ENCODE assay signal across 8 mouse cellular contexts in the genomic region with DNA sequence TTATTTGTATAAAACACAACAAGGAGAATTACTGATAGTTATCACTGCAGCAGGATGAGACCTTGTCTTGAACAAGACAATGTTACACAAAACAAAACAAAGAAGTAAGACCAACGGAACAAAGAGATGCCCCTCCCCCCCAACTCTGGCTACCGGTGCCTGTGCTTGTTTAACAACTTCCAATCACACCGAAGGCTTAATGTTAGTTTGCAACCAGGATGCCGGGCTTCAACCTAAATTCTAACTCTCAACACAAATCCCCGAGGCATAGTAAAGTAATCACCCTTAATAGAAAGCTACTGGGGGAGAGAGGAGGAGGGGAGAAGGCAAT.
DNase-seq lines count a peak whose midpoint lies in the region; ATAC-seq lines count a peak whose summit lies in the region.

No protein-coding gene starts in this region.

- DNase-seq in adrenal gland, postnatal 14 days, result peak; percentile 55
- no peak for DNase-seq in adrenal gland, adult (ENCODE audit: inconsistent age in 2 of 2, low spot score in 1 of 2)
- peak; percentile 11 to 45 for DNase-seq in left cerebral cortex, postnatal 10 days (ENCODE audit: extremely low spot score in 1 of 2, low spot score in 2 of 2)
- peak; percentile 65 for DNase-seq in thymus, postnatal 25 days

- no peaks in the 10 kb centered on the region for H3K36me3 ChIP-seq in megakaryocyte, embryonic 14.5 days (replicated peaks; ENCODE audit: low read length)
- H3K36me3 ChIP-seq in forebrain, embryonic 16.5 days (ENCODE audit: control insufficient read depth, insufficient read depth), result no peaks in the 10 kb centered on the region
- no peaks in the 10 kb centered on the region for H3K36me3 ChIP-seq in macrophage (ENCODE audit: inconsistent target)

- no peaks in the 10 kb centered on the region for H3K79me2 ChIP-seq in macrophage (ENCODE audit: inconsistent target)

- intact Hi-C loops in left cerebral cortex, postnatal 10 days (cut with DNase I), result loop anchor here (5.0 to 10.0 kb wide), 2 partner anchors 49 to 112 kb away; no protein-coding TSS in a partner anchor

- H3K4me1 ChIP-seq in megakaryocyte, embryonic 14.5 days, result peaks cover 15% of the 10 kb centered on the region
- H3K4me1 ChIP-seq in forebrain, embryonic 16.5 days (replicated peaks; ENCODE audit: control insufficient read depth, insufficient read depth, low read length), result peaks cover 18% of the 10 kb centered on the region

- peak overlapping the region; percentile 91 for H3K4me3 ChIP-seq in megakaryocyte, embryonic 14.5 days (replicated peaks)
- H3K4me3 ChIP-seq in forebrain, embryonic 16.5 days (replicated peaks; ENCODE audit: low read length), result peak overlapping the region; percentile 45
- peak overlapping the region; percentile 45 for H3K4me3 ChIP-seq in macrophage (ENCODE audit: inconsistent target)

- peak overlapping the region; percentile 52 for H3K4me2 ChIP-seq in forebrain, embryonic 16.5 days (ENCODE audit: low read length)

- peak overlapping the region; percentile 57 for H3K9ac ChIP-seq in forebrain, embryonic 16.5 days (replicated peaks; ENCODE audit: low read depth, low read length)

- no peak for ATAC-seq in megakaryocyte, adult 5-6 weeks (ENCODE audit: poor library complexity, severe bottlenecking)
- ATAC-seq in forebrain, embryonic 16.5 days, result no peak

- 8% methylated on average over 5 of the region's 5 CpGs for WGBS in forebrain, embryonic 16.5 days
- WGBS in macrophage (ENCODE audit: missing documents), result 6% methylated on average over 3 of the region's 5 CpGs

- H3K27me3 ChIP-seq in megakaryocyte, embryonic 14.5 days (replicated peaks), result peaks cover 30% of the 10 kb centered on the region
- H3K27me3 ChIP-seq in forebrain, embryonic 16.5 days (replicated peaks; ENCODE audit: control insufficient read depth, insufficient read depth, low read length), result no peaks in the 10 kb centered on the region

- H3K9me3 ChIP-seq in megakaryocyte, embryonic 14.5 days, result no peaks in the 10 kb centered on the region
- H3K9me3 ChIP-seq in forebrain, embryonic 16.5 days (ENCODE audit: control insufficient read depth, low read length), result no peaks in the 10 kb centered on the region

- peak overlapping the region; percentile 93 for H3K27ac ChIP-seq in forebrain, embryonic 16.5 days (ENCODE audit: low read length)
- peak overlapping the region; percentile 54 for H3K27ac ChIP-seq in macrophage

Comparison
In these comparisons a context has a peak if more than half of its experiments do, and no peak if none do; other contexts are left out.
1. DNase-seq: peak in adrenal gland, postnatal 14 days (single experiment), left cerebral cortex, postnatal 10 days (2 of 2) and thymus, postnatal 25 days (single experiment); none in adrenal gland, adult (0 of 2).
2. Peak in every context shown above with its lines, with median percentiles within 50 percentile points of each other: H3K4me3 ChIP-seq.